Comparison of ENCODE assay signal across 9 mouse cellular contexts in the genomic region with DNA sequence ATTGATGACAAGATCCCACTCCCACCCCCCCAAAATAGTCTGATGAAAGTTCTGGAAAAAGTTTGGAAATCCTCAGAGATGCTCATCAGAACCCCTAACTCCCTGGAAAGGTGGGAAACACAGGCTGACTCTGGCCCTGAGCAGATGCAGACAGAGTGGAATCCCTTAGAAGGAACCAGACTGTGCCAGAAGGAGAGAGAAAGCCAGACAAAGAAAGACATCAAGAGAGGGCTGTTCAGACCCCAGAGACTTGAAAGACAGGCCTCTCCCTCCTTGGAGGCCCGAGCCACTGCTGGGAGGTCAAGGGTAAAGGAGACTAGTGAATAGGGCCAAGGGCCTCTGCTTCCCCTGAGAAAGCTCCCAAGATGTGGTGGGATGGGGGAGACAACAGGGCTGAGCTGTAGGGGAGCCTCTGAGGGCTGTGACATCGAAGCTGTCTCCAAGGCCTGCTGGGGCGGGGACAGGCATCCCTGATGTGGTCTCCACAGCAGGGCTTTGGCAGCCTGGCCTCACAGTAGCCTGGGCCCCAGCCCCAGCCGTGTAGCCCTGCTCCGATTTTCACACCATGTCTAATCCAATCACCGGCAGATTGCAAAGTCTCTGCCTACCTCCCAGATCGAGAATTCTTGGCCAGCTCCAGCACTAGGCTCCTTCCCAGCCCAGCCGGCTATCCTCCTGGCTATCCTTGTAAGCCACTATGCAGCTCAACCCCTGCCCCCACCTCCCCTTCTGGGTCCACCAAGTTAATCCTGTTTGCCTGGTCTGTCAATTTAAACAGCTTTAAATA.
DNase-seq lines count a peak whose midpoint lies in the region; ATAC-seq and TF ChIP-seq lines count a peak whose summit lies in the region.
"Had no signal": no experiment of that assay in that cellular context is flagged by ENCODE, and none has a peak within 500 bp of the region (broad histone marks: within the 10 kb centered on the region; RNA-seq: fewer than 3 reads in every experiment).

No protein-coding gene starts in this region.

- H3K36me3 ChIP-seq in forebrain, embryonic 16.5 days (ENCODE audit: control insufficient read depth, insufficient read depth) = no peaks in the 10 kb centered on the region
- no peaks in the 10 kb centered on the region for H3K36me3 ChIP-seq in midbrain, embryonic 14.5 days (ENCODE audit: control insufficient read depth, insufficient read depth, low read length)
- no peaks in the 10 kb centered on the region for H3K36me3 ChIP-seq in intestine, postnatal 0 days (ENCODE audit: control insufficient read depth, insufficient read depth)
- H3K36me3 ChIP-seq: liver, embryonic 13.5 days had no signal

- DNase-seq in heart, adult 11 months = peak; percentile 74
- no peak for DNase-seq in heart, adult 9 months (ENCODE audit: low spot score in 2 of 2)
- DNase-seq in brain, adult 2 months (ENCODE audit: low read depth, low spot score) = peak; percentile 6
- peak; percentile 86 for DNase-seq in midbrain, embryonic 14.5 days
- no peak for DNase-seq in urinary bladder, postnatal 36 days (ENCODE audit: low spot score in 2 of 2)
- DNase-seq in ovary, postnatal 10 days (ENCODE audit: low spot score) = no peak
- DNase-seq: liver, embryonic 13.5 days had no signal

- TF ChIP-seq CTCF in intestine, postnatal 0 days (IDR thresholded peaks at IDR 0.05; ENCODE audit: low read depth) = no peak

- peaks cover 15% of the 10 kb centered on the region for H3K4me1 ChIP-seq in forebrain, embryonic 16.5 days (replicated peaks; ENCODE audit: control insufficient read depth, insufficient read depth, low read length)
- H3K4me1 ChIP-seq in midbrain, embryonic 14.5 days (ENCODE audit: control insufficient read depth, insufficient read depth, low read length) = peaks cover 5% of the 10 kb centered on the region
- no peaks in the 10 kb centered on the region for H3K4me1 ChIP-seq in intestine, postnatal 0 days (replicated peaks; ENCODE audit: control insufficient read depth, insufficient read depth, low read length)

- no peak overlapping the region for H3K4me3 ChIP-seq in forebrain, embryonic 16.5 days (replicated peaks; ENCODE audit: low read length)
- H3K4me3 ChIP-seq in midbrain, embryonic 14.5 days (replicated peaks; ENCODE audit: low read depth, low read length) = no peak overlapping the region
- H3K4me3 ChIP-seq in intestine, postnatal 0 days (ENCODE audit: low read depth, low read length) = no peak overlapping the region
- H3K4me3 ChIP-seq: liver, embryonic 13.5 days had no signal

- peak overlapping the region; percentile 76 for H3K27ac ChIP-seq in forebrain, embryonic 16.5 days (ENCODE audit: low read length)
- H3K27ac ChIP-seq in midbrain, embryonic 14.5 days (replicated peaks; ENCODE audit: low read depth, low read length) = peak overlapping the region; percentile 42; the same call in 1 of the 2 replicates
- no peak overlapping the region for H3K27ac ChIP-seq in intestine, postnatal 0 days (ENCODE audit: low read depth, low read length)
- H3K27ac ChIP-seq: liver, embryonic 13.5 days had no signal

- ATAC-seq in forebrain, embryonic 16.5 days = peak; percentile 94
- peak; percentile 93 for ATAC-seq in midbrain, embryonic 14.5 days (ENCODE audit: low FRiP score, low TSS enrichment)
- ATAC-seq in intestine, postnatal 0 days = no peak

- H3K27me3 ChIP-seq in forebrain, embryonic 16.5 days (replicated peaks; ENCODE audit: control insufficient read depth, insufficient read depth, low read length) = no peaks in the 10 kb centered on the region
- H3K27me3 ChIP-seq in midbrain, embryonic 14.5 days (ENCODE audit: control insufficient read depth, insufficient read depth, low read length) = peaks cover 6% of the 10 kb centered on the region; the same call in 1 of the 2 replicates
- no peaks in the 10 kb centered on the region for H3K27me3 ChIP-seq in intestine, postnatal 0 days (replicated peaks; ENCODE audit: control insufficient read depth, insufficient read depth, low read length)

- H3K9ac ChIP-seq in forebrain, embryonic 16.5 days (replicated peaks; ENCODE audit: low read depth, low read length) = peak overlapping the region; percentile 33
- no peak overlapping the region for H3K9ac ChIP-seq in midbrain, embryonic 14.5 days (replicated peaks; ENCODE audit: low read length)
- H3K9ac ChIP-seq in intestine, postnatal 0 days (ENCODE audit: low read depth, low read length) = no peak overlapping the region
- H3K9ac ChIP-seq: liver, embryonic 13.5 days had no signal

- H3K9me3 ChIP-seq in forebrain, embryonic 16.5 days (ENCODE audit: control insufficient read depth, low read length) = no peaks in the 10 kb centered on the region
- H3K9me3 ChIP-seq in midbrain, embryonic 14.5 days (ENCODE audit: control insufficient read depth, low read length) = no peaks in the 10 kb centered on the region
- no peaks in the 10 kb centered on the region for H3K9me3 ChIP-seq in intestine, postnatal 0 days (ENCODE audit: control insufficient read depth)
- H3K9me3 ChIP-seq: liver, embryonic 13.5 days had no signal

- no peak overlapping the region for H3K4me2 ChIP-seq in forebrain, embryonic 16.5 days (ENCODE audit: low read length)
- no peak overlapping the region for H3K4me2 ChIP-seq in midbrain, embryonic 14.5 days (ENCODE audit: low read length)
- no peak overlapping the region for H3K4me2 ChIP-seq in intestine, postnatal 0 days (replicated peaks; ENCODE audit: low read depth)
- H3K4me2 ChIP-seq: liver, embryonic 13.5 days had no signal

- WGBS in forebrain, embryonic 16.5 days = 7% methylated on average over 8 of the region's 8 CpGs
- 2% methylated on average over 8 of the region's 8 CpGs for WGBS in midbrain, embryonic 14.5 days
- 48% methylated on average over 8 of the region's 8 CpGs for WGBS in intestine, postnatal 0 days

Comparison
In these comparisons a context has a peak if more than half of its experiments do, and no peak if none do; other contexts are left out.
1. DNase-seq: peak in heart, adult 11 months (single experiment), brain, adult 2 months (single experiment) and midbrain, embryonic 14.5 days (single experiment); none in heart, adult 9 months (0 of 2), urinary bladder, postnatal 36 days (0 of 2) and ovary, postnatal 10 days (single experiment).